ENCODE assay signal across 15 mouse cellular contexts in the genomic region with DNA sequence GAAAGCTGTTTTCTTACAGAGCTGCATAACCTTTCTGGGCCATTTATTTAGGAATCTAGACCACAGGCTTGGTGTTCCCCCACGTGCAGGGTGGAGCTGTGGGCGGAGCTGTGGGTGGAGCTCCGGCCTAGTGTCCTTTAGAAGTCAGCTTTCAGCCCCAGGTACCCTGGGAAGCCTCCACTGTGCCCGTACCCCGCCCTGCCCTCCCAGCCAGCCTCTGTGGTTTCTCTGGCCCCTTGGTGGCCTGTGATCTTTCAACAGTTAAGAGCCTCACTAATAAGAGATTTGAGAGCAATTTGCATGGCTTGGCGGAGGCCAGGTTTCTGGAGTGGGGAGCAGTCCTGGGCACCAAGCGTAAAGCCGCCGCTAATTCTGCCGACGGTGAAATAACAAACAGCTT.
DNase-seq lines count a peak whose midpoint lies in the region; ATAC-seq lines count a peak whose summit lies in the region.
"Had no signal": no experiment of that assay in that cellular context is flagged by ENCODE, and none has a peak within 500 bp of the region (broad histone marks: within the 10 kb centered on the region; RNA-seq: fewer than 3 reads in every experiment).

No protein-coding gene starts in this region.

- H3K9ac ChIP-seq in hindbrain, embryonic 14.5 days = no peak overlapping the region
- H3K9ac ChIP-seq in midbrain, embryonic 12.5 days (replicated peaks) = no peak overlapping the region
- no peak overlapping the region for H3K9ac ChIP-seq in midbrain, embryonic 15.5 days
- H3K9ac ChIP-seq in limb, embryonic 12.5 days (replicated peaks) = no peak overlapping the region
- H3K9ac ChIP-seq: hindbrain, embryonic 13.5 days; limb, embryonic 15.5 days had no signal

- peaks cover 100% of the 10 kb centered on the region for H3K27me3 ChIP-seq in hindbrain, embryonic 10.5 days (ENCODE audit: insufficient read depth, poor library complexity, severe bottlenecking)
- H3K27me3 ChIP-seq in hindbrain, embryonic 14.5 days (ENCODE audit: control insufficient read depth, insufficient read depth, low read length) = peaks cover 98% of the 10 kb centered on the region
- H3K27me3 ChIP-seq in midbrain, embryonic 12.5 days = peaks cover 93% of the 10 kb centered on the region
- H3K27me3 ChIP-seq in midbrain, embryonic 15.5 days (replicated peaks) = peaks cover 83% of the 10 kb centered on the region
- peaks cover 96% of the 10 kb centered on the region for H3K27me3 ChIP-seq in limb, embryonic 12.5 days

- H3K27ac ChIP-seq in hindbrain, embryonic 10.5 days = 0 out of 2 replicates have a peak overlapping the region, but pooled peaks have one; percentile 31
- H3K27ac ChIP-seq in hindbrain, embryonic 14.5 days = no peak overlapping the region
- H3K27ac ChIP-seq in midbrain, embryonic 12.5 days (replicated peaks) = no peak overlapping the region
- H3K27ac ChIP-seq in midbrain, embryonic 15.5 days = no peak overlapping the region
- no peak overlapping the region for H3K27ac ChIP-seq in limb, embryonic 12.5 days
- H3K27ac ChIP-seq: hindbrain, embryonic 13.5 days; limb, embryonic 15.5 days; macrophage had no signal

- no peaks in the 10 kb centered on the region for H3K36me3 ChIP-seq in hindbrain, embryonic 10.5 days
- H3K36me3 ChIP-seq in hindbrain, embryonic 14.5 days (replicated peaks; ENCODE audit: control insufficient read depth, insufficient read depth) = no peaks in the 10 kb centered on the region
- H3K36me3 ChIP-seq in midbrain, embryonic 12.5 days = no peaks in the 10 kb centered on the region
- H3K36me3 ChIP-seq in midbrain, embryonic 15.5 days (replicated peaks) = no peaks in the 10 kb centered on the region
- no peaks in the 10 kb centered on the region for H3K36me3 ChIP-seq in limb, embryonic 12.5 days
- H3K36me3 ChIP-seq: hindbrain, embryonic 13.5 days; limb, embryonic 15.5 days had no signal

- peak overlapping the region; percentile 19 for H3K4me3 ChIP-seq in hindbrain, embryonic 10.5 days
- H3K4me3 ChIP-seq in hindbrain, embryonic 14.5 days (replicated peaks; ENCODE audit: low read length) = no peak overlapping the region
- H3K4me3 ChIP-seq in midbrain, embryonic 12.5 days = no peak overlapping the region
- H3K4me3 ChIP-seq in midbrain, embryonic 15.5 days = no peak overlapping the region
- 0 out of 2 replicates have a peak overlapping the region, but pooled peaks have one; percentile 9 for H3K4me3 ChIP-seq in limb, embryonic 12.5 days (replicated peaks)
- H3K4me3 ChIP-seq: erythroblast, embryonic 14.5 days; hindbrain, embryonic 13.5 days; limb, embryonic 15.5 days had no signal

- no peak for ATAC-seq in CD4-positive, CD25-positive, alpha-beta regulatory T cell, adult 4 months
- no peak for ATAC-seq in hindbrain, embryonic 14.5 days (ENCODE audit: low FRiP score)
- no peak for ATAC-seq in midbrain, embryonic 12.5 days (ENCODE audit: low FRiP score, low read depth)
- ATAC-seq in midbrain, embryonic 15.5 days (replicated peaks) = no peak
- no peak for ATAC-seq in limb, embryonic 12.5 days (ENCODE audit: insufficient number of reproducible peaks, insufficient read depth, low FRiP score, low TSS enrichment, low read depth)

- no peak overlapping the region for H3K4me2 ChIP-seq in hindbrain, embryonic 14.5 days (replicated peaks)
- peak overlapping the region; percentile 35 for H3K4me2 ChIP-seq in midbrain, embryonic 12.5 days (replicated peaks)
- H3K4me2 ChIP-seq in midbrain, embryonic 15.5 days = no peak overlapping the region
- H3K4me2 ChIP-seq in limb, embryonic 12.5 days = peak overlapping the region; percentile 33
- H3K4me2 ChIP-seq: hindbrain, embryonic 13.5 days; limb, embryonic 15.5 days had no signal

- H3K4me1 ChIP-seq in hindbrain, embryonic 10.5 days (replicated peaks) = peaks cover 46% of the 10 kb centered on the region
- peaks cover 3% of the 10 kb centered on the region; the same call in 1 of the 2 replicates for H3K4me1 ChIP-seq in hindbrain, embryonic 14.5 days (replicated peaks; ENCODE audit: control insufficient read depth, insufficient read depth, low read length)
- peaks cover 11% of the 10 kb centered on the region for H3K4me1 ChIP-seq in midbrain, embryonic 12.5 days
- 0 out of 2 replicates have a peak, but pooled peaks cover 2% of the 10 kb centered on the region for H3K4me1 ChIP-seq in midbrain, embryonic 15.5 days
- H3K4me1 ChIP-seq in limb, embryonic 12.5 days (replicated peaks) = peaks cover 15% of the 10 kb centered on the region

- WGBS in hindbrain, embryonic 10.5 days = under 1% methylated on average over 11 of the region's 11 CpGs
- WGBS in hindbrain, embryonic 14.5 days = 2% methylated on average over 11 of the region's 11 CpGs
- 0% methylated on average over 11 of the region's 11 CpGs for WGBS in midbrain, embryonic 12.5 days
- 4% methylated on average over 11 of the region's 11 CpGs for WGBS in midbrain, embryonic 15.5 days
- WGBS in limb, embryonic 12.5 days = 1% methylated on average over 11 of the region's 11 CpGs

- no peaks in the 10 kb centered on the region for H3K9me3 ChIP-seq in hindbrain, embryonic 10.5 days
- H3K9me3 ChIP-seq in hindbrain, embryonic 14.5 days (ENCODE audit: control insufficient read depth, low read length) = no peaks in the 10 kb centered on the region
- no peaks in the 10 kb centered on the region for H3K9me3 ChIP-seq in midbrain, embryonic 12.5 days
- no peaks in the 10 kb centered on the region for H3K9me3 ChIP-seq in midbrain, embryonic 15.5 days
- H3K9me3 ChIP-seq in limb, embryonic 12.5 days = no peaks in the 10 kb centered on the region
- H3K9me3 ChIP-seq: hindbrain, embryonic 13.5 days; limb, embryonic 15.5 days had no signal

- peak; percentile 15 for DNase-seq in CD4-positive, CD25-positive, alpha-beta regulatory T cell, adult 2 months (ENCODE audit: low read depth, low spot score)
- DNase-seq in hindbrain, embryonic 10.5 days (ENCODE audit: low spot score) = peak; percentile 41
- DNase-seq in hindbrain, embryonic 14.5 days (ENCODE audit: low spot score) = no peak
- DNase-seq in cerebellum, adult 9-10 months = no peak
- DNase-seq: adrenal gland, adult 2 months; gastrocnemius, postnatal 10 days; thymus, postnatal 25 days had no signal

Comparison
In these comparisons a context has a peak if more than half of its experiments do, and no peak if none do; other contexts are left out.
1. DNase-seq: peak in CD4-positive, CD25-positive, alpha-beta regulatory T cell, adult 2 months (single experiment) and hindbrain, embryonic 10.5 days (single experiment); none in hindbrain, embryonic 14.5 days (single experiment) and cerebellum, adult 9-10 months (single experiment).
2. H3K4me3 ChIP-seq: peak in hindbrain, embryonic 10.5 days (single experiment) and limb, embryonic 12.5 days (single experiment); none in hindbrain, embryonic 14.5 days (single experiment), midbrain, embryonic 12.5 days (single experiment) and midbrain, embryonic 15.5 days (single experiment).
3. H3K4me2 ChIP-seq: peak in midbrain, embryonic 12.5 days (single experiment) and limb, embryonic 12.5 days (single experiment); none in hindbrain, embryonic 14.5 days (single experiment) and midbrain, embryonic 15.5 days (single experiment).